Mouse (Mus musculus): Measurements from ENCODE around the gene Tekt1.

Tekt1 gene

GRCm38 (mm10) chr11:72362347-72362741 lies at the start of gene Tekt1:
Tekt1 (minus strand) TSS chr11:72362442.
- no peak for DNase-seq (ENCODE audit: low read depth)

DNA sequence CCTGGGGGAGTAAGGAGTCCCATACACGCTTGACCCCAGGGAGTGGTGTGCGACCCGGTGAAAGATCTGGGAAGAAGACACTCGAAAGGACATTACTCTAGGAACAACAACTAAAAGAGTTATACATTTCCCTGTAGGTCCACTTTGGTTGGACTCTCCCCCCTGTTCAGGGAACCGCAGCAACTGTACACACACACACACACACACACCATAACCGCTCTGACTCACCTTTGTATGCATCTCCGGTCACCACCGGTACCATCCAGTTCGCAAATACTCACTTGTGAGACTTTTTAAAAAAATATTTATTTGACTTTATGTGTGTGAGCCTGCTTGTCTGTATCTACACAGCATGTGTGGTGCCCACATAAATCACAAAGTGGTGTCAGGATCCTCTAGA lies 49.7 kb upstream of the Tekt1 start:
- DNase-seq (ENCODE audit: low read depth): no peak

- DNase-seq (ENCODE audit: low read depth): peak; percentile 63
These were observed 49.1 kb upstream of the Tekt1 start, which contains the start of gene Smtnl2 for GRCm38 (mm10) chr11:72411093-72411921. Smtnl2 (minus strand) TSS chr11:72411713.

- DNase-seq (ENCODE audit: low read depth): no peak
These were observed 48.4 kb upstream of the Tekt1 start for GRCm38 (mm10) chr11:72410521-72411092.

GRCm38 (mm10) chr11:72409649-72410385 lies 47.6 kb upstream of the Tekt1 start:
- DNase-seq (ENCODE audit: low read depth): no peak

- DNase-seq (ENCODE audit: low read depth): no peak
These were observed 46.4 kb upstream of the Tekt1 start for GRCm38 (mm10) chr11:72408451-72409170.

DNA sequence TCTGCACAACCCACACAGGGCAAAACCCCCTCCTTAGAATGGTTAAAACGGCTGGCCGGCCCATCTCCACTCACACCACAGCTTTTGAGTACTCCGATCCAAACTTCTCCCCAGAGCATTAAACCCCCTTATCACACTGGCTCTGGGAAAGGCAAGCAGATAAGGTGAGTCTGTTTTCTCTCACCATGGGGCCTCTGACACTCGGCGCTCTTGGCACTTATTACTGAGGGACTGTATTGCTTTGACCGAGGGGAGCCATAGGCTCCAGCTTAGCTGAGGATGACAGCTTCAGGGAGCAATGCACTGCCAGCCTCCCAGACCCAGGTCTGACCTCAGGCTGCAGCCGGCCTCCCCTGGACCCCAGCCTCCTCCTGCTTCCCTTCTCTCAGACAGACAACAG lies 45.3 kb upstream of the Tekt1 start:
- DNase-seq (ENCODE audit: low read depth): no peak

GRCm38 (mm10) chr11:72407081-72407480 lies 44.8 kb upstream of the Tekt1 start:
- DNase-seq (ENCODE audit: low read depth): no peak

GRCm38 (mm10) chr11:72406079-72406675 lies 43.9 kb upstream of the Tekt1 start:
- DNase-seq (ENCODE audit: low read depth): no peak

DNA sequence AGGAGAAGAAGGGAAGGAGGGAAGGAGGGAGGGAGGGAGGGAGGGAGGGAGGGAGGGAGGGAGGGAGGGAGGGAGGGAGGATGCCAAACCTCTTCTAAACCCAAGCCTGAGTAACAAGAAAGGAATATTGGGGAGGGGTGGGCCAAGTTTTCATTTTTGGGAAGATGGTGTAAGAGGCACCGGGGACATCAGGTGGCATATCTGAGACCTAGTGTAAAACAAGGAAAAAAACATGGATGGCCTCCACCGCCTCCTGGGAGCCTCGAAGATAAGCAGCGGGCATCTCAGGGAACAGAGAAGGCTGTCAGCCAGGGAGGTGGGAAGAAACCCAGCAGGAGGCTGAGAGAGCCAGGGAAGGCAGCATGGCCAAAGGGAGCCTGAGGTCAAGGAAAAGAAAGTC lies 43.3 kb upstream of the Tekt1 start:
- no peak for DNase-seq (ENCODE audit: low read depth)

DNA sequence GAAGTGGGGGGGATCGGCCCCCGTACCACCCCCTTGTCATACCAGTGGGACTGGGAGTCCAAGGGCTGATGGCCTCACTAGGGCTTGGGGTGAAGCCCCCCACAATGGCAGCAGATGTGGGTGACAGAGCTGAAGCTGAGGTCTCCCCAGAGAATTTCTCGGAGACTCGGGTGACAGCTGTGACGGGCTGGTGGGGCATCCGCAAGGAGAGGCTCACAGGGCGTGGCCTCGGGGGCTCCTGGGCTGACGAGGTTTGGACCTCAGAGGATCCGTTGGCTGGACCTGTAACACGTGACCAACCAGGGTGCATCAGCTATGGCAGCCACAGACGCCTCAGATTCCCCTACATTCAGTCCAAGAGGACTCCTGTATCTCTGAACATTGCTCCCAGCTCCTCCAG lies 40.7 kb upstream of the Tekt1 start:
- no peak for DNase-seq (ENCODE audit: low read depth)

DNA sequence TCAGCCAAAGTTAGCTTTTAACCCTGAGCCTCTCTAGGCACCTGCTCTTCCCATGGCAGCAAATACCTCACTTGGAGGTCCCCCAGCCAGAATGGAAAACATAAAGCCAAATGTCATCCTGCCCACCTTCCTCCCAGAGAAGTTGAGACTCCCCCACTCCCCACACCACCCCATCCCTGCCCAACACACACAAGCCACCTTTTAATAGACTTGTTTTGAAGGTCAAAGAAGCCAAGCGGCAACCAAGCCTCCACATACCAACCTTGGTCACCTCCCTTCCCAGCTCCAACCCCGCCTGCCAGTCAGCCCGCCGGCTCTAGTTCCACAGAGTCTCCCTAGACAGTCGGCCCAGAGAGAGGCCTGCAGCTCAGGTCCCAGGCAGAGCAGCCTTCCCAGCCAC lies 39.8 kb upstream of the Tekt1 start:
- no peak for DNase-seq (ENCODE audit: low read depth)

DNA sequence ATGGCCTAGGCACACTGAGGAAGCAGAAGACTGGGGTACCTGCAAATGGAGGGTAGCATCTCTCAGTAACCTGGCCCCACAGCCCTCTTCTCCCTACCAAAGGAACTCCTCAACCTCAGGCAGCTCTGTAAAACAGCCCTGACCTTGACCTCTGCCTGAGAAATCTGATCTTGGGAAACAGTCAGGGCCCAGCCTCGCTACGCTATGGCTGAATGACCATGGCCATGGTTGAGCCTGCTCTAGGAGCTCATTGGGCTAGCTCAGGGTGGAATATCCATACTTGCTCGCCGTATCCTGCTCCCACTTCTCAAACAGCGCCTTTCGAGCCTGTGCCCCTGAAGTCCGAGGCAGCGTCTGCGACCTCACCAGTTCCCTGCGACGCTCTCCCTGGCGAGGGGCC lies 38.8 kb upstream of the Tekt1 start:
- DNase-seq (ENCODE audit: low read depth): no peak

- DNase-seq (ENCODE audit: low read depth): no peak
These were observed 35.7 kb upstream of the Tekt1 start for GRCm38 (mm10) chr11:72397811-72398525.

GRCm38 (mm10) chr11:72397072-72397471 lies 34.8 kb upstream of the Tekt1 start:
- no peak for DNase-seq (ENCODE audit: low read depth)

GRCm38 (mm10) chr11:72396621-72397020 lies 34.4 kb upstream of the Tekt1 start:
- no peak for DNase-seq (ENCODE audit: low read depth)

DNA sequence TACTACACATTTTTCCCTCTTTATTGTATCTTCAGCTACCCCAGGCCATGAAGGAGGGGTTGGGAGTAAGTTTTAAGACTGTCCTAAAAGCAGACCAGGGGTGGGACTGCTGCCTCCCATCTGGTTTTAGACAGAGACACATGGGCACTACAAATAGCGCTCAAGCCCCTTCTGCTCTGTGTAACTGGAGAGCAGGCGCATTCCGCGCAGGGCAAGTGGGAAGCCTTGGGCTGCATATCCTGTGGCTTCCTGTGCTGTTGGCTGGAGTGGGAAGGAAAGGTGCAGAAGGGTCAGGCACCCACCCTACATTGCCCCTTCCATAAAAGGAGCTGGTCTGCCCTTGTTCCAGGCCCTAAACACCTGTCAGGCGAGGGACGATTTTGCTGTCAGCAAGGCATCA lies 33.4 kb upstream of the Tekt1 start:
- DNase-seq (ENCODE audit: low read depth): no peak

- no peak for DNase-seq (ENCODE audit: low read depth)
These were observed 32.5 kb upstream of the Tekt1 start for GRCm38 (mm10) chr11:72394694-72395093.

- DNase-seq (ENCODE audit: low read depth): no peak
These were observed 31.4 kb upstream of the Tekt1 start for GRCm38 (mm10) chr11:72393669-72394068.

DNA sequence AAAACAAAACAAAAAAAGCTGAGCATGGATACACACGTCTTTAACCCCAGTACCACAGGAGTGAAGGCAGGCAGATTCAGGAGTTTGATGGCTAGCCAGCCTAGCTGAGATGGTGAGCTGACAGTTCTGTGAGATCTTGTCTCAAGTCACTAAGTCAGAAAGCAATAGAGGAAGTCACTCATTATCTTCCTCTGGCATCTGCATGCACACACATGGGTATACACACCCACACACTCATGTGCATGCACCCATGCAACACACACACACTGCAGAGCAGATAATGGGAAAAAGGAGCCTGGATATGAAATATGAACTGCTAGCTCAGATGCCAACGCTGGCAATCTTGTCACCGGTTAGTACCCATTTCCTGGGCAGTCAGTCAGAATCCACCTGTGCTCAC lies 31.0 kb upstream of the Tekt1 start:
- no peak for DNase-seq (ENCODE audit: low read depth)

- no peak for DNase-seq (ENCODE audit: low read depth)
These were observed 28.9 kb upstream of the Tekt1 start for GRCm38 (mm10) chr11:72391181-72391580.
